Mouse (Mus musculus) liver, embryonic 12.5 days (tissue): ENCODE measurements around the gene Phldb3. TPM values are rescaled to one million over a fixed set of nuclear protein-coding genes. Genes with fewer than 3 reads are reported as not detected.

Source experiments
- ATAC-seq: fragments of 200-750 bp; cut with Nextera tagmentation; 2 replicates; pipeline ENCODE4 v1.8.0; 2017; ENCODE audit warnings: moderate number of reproducible peaks, mild to moderate bottlenecking, moderate library complexity
- H3K27ac ChIP-seq: fragments of 300-500 bp; sonication (generic); 2 replicates; pipeline ENCODE4 v1.5.1; 2016; ENCODE audit warnings: mild to moderate bottlenecking
- H3K27me3 ChIP-seq: fragments of 300-500 bp; sonication (generic); replicated peaks from 2 replicates; pipeline ENCODE4 v1.6.1; 2016; ENCODE audit warnings: mild to moderate bottlenecking, moderate library complexity
- H3K36me3 ChIP-seq: fragments of 300-500 bp; sonication (generic); 2 replicates; pipeline ENCODE4 v1.6.1; 2016; ENCODE audit warnings: mild to moderate bottlenecking, moderate library complexity
- H3K4me1 ChIP-seq: fragments of 300-500 bp; sonication (generic); 2 replicates; pipeline ENCODE4 v1.6.1; 2016
- H3K4me2 ChIP-seq: fragments of 300-500 bp; sonication (generic); 2 replicates; pipeline ENCODE4 v1.6.1; 2016; ENCODE audit warnings: mild to moderate bottlenecking, moderate library complexity
- H3K4me3 ChIP-seq: fragments of 300-500 bp; sonication (generic); 2 replicates; pipeline ENCODE4 v1.5.1; 2016; ENCODE audit warnings: mild to moderate bottlenecking, moderate library complexity
- H3K9ac ChIP-seq: fragments of 300-500 bp; sonication (generic); 2 replicates; pipeline ENCODE4 v1.6.1; 2016; ENCODE audit warnings: mild to moderate bottlenecking, moderate library complexity
- H3K9me3 ChIP-seq: fragments of 300-500 bp; sonication (generic); replicated peaks from 2 replicates; pipeline ENCODE4 v1.6.1; 2016; ENCODE audit warnings: mild to moderate bottlenecking, moderate library complexity
- WGBS: fragments of 180-500 bp; shearing (Covaris S2); methylation state at CpG from one replicate; pipeline ENCODE4 v1.1.7; 2016; ENCODE audit not compliant: insufficient replicate concordance; 5-methylcytosine and 5-hydroxymethylcytosine counted together
- polyA plus RNA-seq: library from polyadenylated mRNA; unstranded; fragments of >200 nt; fragmentation: Nextera tagmentation; extraction: Ambion mirVana; gene quantifications from 2 replicates; pipeline ENCODE4 v1.2.1, GENCODE M21; 2016

The Phldb3 gene
- polyA plus RNA-seq, 1 experiment from 2014 or later = 0.08 TPM

- H3K9ac ChIP-seq = no peak overlapping the region
- H3K27ac ChIP-seq = no peak overlapping the region
- 0 out of 2 replicates have a peak, but pooled peaks cover 3% of the 10 kb centered on the region for H3K9me3 ChIP-seq
- ATAC-seq = no peak
- WGBS = 82% methylated on average over 6 of the region's 6 CpGs
- peaks cover 44% of the 10 kb centered on the region for H3K27me3 ChIP-seq
- H3K4me2 ChIP-seq = no peak overlapping the region
- no peaks in the 10 kb centered on the region for H3K36me3 ChIP-seq
- peaks cover 21% of the 10 kb centered on the region for H3K4me1 ChIP-seq
- no peak overlapping the region for H3K4me3 ChIP-seq
Observed at GRCm38 (mm10) chr7:24584876-24585275, 25.7 kb upstream of the Phldb3 start.

GRCm38 (mm10) chr7:24585995-24586394, 24.6 kb upstream of the Phldb3 start:
- H3K27me3 ChIP-seq = peaks cover 44% of the 10 kb centered on the region
- H3K27ac ChIP-seq = no peak overlapping the region
- H3K4me3 ChIP-seq = no peak overlapping the region
- H3K4me1 ChIP-seq = peaks cover 30% of the 10 kb centered on the region
- H3K9ac ChIP-seq = no peak overlapping the region
- H3K36me3 ChIP-seq = no peaks in the 10 kb centered on the region
- H3K9me3 ChIP-seq = 0 out of 2 replicates have a peak, but pooled peaks cover 3% of the 10 kb centered on the region
- no peak overlapping the region for H3K4me2 ChIP-seq
- WGBS = 39% methylated on average over 16 of the region's 16 CpGs
- no peak for ATAC-seq

GRCm38 (mm10) chr7:24586828-24587227, 23.7 kb upstream of the Phldb3 start:
- H3K4me2 ChIP-seq = peak overlapping the region; percentile 78
- H3K4me1 ChIP-seq = peaks cover 39% of the 10 kb centered on the region
- no peaks in the 10 kb centered on the region for H3K36me3 ChIP-seq
- H3K9ac ChIP-seq = no peak overlapping the region
- peaks cover 44% of the 10 kb centered on the region for H3K27me3 ChIP-seq
- WGBS = 7% methylated on average over 8 of the region's 8 CpGs
- peak overlapping the region; percentile 52 for H3K4me3 ChIP-seq
- 0 out of 2 replicates have a peak, but pooled peaks cover 3% of the 10 kb centered on the region for H3K9me3 ChIP-seq
- H3K27ac ChIP-seq = no peak overlapping the region
- ATAC-seq = peak; percentile 78

GRCm38 (mm10) chr7:24587330-24588105, 23.0 kb upstream of the Phldb3 start, which contains the start of the genes Ethe1 and Zfp575:
Gene Ethe1, plus strand, starts transcription at chr7:24587543.
Gene Zfp575, minus strand, starts transcription at chr7:24587641.
- 0 out of 2 replicates have a peak, but pooled peaks cover 3% of the 10 kb centered on the region for H3K9me3 ChIP-seq
- peaks cover 44% of the 10 kb centered on the region for H3K27me3 ChIP-seq
- H3K36me3 ChIP-seq = no peaks in the 10 kb centered on the region
- peak within 1 kb of the TSS; percentile 78 for H3K4me2 ChIP-seq
- ATAC-seq = peak; percentile 13
- peak within 1 kb of the TSS; percentile 50; the same call in 1 of the 2 replicates for H3K9ac ChIP-seq
- WGBS = 9% methylated on average over 30 of the region's 30 CpGs
- peak within 1 kb of the TSS; percentile 52 for H3K4me3 ChIP-seq
- peaks cover 45% of the 10 kb centered on the region for H3K4me1 ChIP-seq
- no peak within 1 kb of the TSS for H3K27ac ChIP-seq

- Histone ChIP-seq H3K27ac (no peak overlapping the region), H3K27me3 (peaks cover 44% of the 10 kb centered on the region), H3K4me2 (no peak overlapping the region), H3K9ac (no peak overlapping the region), H3K4me3 (no peak overlapping the region), H3K4me1 (peaks cover 54% of the 10 kb centered on the region), H3K36me3 (no peaks in the 10 kb centered on the region), H3K9me3 (0 out of 2 replicates have a peak, but pooled peaks cover 3% of the 10 kb centered on the region)
- no peak for ATAC-seq
- 78% methylated on average over 13 of the region's 13 CpGs for WGBS
Observed at GRCm38 (mm10) chr7:24588336-24588735, 22.2 kb upstream of the Phldb3 start.

- peak overlapping the region; percentile 46 for H3K27ac ChIP-seq
- no peak overlapping the region for H3K4me3 ChIP-seq
- H3K4me2 ChIP-seq = peak overlapping the region; percentile 83
Observed at GRCm38 (mm10) chr7:24591735-24592134, 18.8 kb upstream of the Phldb3 start.

GRCm38 (mm10) chr7:24592163-24592562, 18.4 kb upstream of the Phldb3 start:
- peak overlapping the region; percentile 83 for H3K4me2 ChIP-seq
- H3K9me3 ChIP-seq = no peaks in the 10 kb centered on the region
- ATAC-seq = no peak
- peaks cover 65% of the 10 kb centered on the region for H3K4me1 ChIP-seq
- 54% methylated on average over 4 of the region's 4 CpGs for WGBS
- H3K27me3 ChIP-seq = peaks cover 31% of the 10 kb centered on the region
- H3K4me3 ChIP-seq = no peak overlapping the region
- peak overlapping the region; percentile 46 for H3K27ac ChIP-seq
- H3K36me3 ChIP-seq = no peaks in the 10 kb centered on the region
- no peak overlapping the region for H3K9ac ChIP-seq

More at GRCm38 (mm10) chr7:24591735-24592134, 18.8 kb upstream of the Phldb3 start:
- Histone ChIP-seq H3K36me3 (no peaks in the 10 kb centered on the region), H3K9me3 (no peaks in the 10 kb centered on the region), H3K4me1 (peaks cover 69% of the 10 kb centered on the region), H3K27me3 (peaks cover 35% of the 10 kb centered on the region), H3K9ac (no peak overlapping the region)
- 29% methylated on average over 5 of the region's 5 CpGs for WGBS
- ATAC-seq = peak; percentile 71

GRCm38 (mm10) chr7:24592781-24593180, 17.8 kb upstream of the Phldb3 start:
- Histone ChIP-seq H3K4me3 (0 out of 2 replicates have a peak overlapping the region, but pooled peaks have one; percentile 61), H3K9me3 (no peaks in the 10 kb centered on the region), H3K4me2 (peak overlapping the region; percentile 83; the same call in 1 of the 2 replicates), H3K27me3 (peaks cover 25% of the 10 kb centered on the region), H3K27ac (peak overlapping the region; percentile 46; the same call in 1 of the 2 replicates), H3K4me1 (peaks cover 59% of the 10 kb centered on the region), H3K36me3 (no peaks in the 10 kb centered on the region), H3K9ac (0 out of 2 replicates have a peak overlapping the region, but pooled peaks have one; percentile 6)
- WGBS = 86% methylated on average over 6 of the region's 6 CpGs
- no peak for ATAC-seq

- H3K27ac ChIP-seq = no peak overlapping the region; the same call in 1 of the 2 replicates
- H3K36me3 ChIP-seq = no peaks in the 10 kb centered on the region
- 2% methylated on average over 39 of the region's 39 CpGs for WGBS
- H3K9ac ChIP-seq = peak overlapping the region; percentile 64
- H3K4me2 ChIP-seq = peak overlapping the region; percentile 83
- ATAC-seq = peak; percentile 86
- peaks cover 58% of the 10 kb centered on the region for H3K4me1 ChIP-seq
- peak overlapping the region; percentile 61 for H3K4me3 ChIP-seq
- H3K9me3 ChIP-seq = no peaks in the 10 kb centered on the region
- peaks cover 19% of the 10 kb centered on the region for H3K27me3 ChIP-seq
Observed at GRCm38 (mm10) chr7:24593621-24594308, 16.8 kb upstream of the Phldb3 start.

GRCm38 (mm10) chr7:24594309-24594803, 16.2 kb upstream of the Phldb3 start:
- H3K9ac ChIP-seq = peak overlapping the region; percentile 64
- H3K4me1 ChIP-seq = peaks cover 58% of the 10 kb centered on the region
- no peak for ATAC-seq
- peak overlapping the region; percentile 61 for H3K4me3 ChIP-seq
- peaks cover 19% of the 10 kb centered on the region for H3K27me3 ChIP-seq
- no peak overlapping the region for H3K27ac ChIP-seq
- no peaks in the 10 kb centered on the region for H3K9me3 ChIP-seq
- 7% methylated on average over 13 of the region's 13 CpGs for WGBS
- H3K36me3 ChIP-seq = no peaks in the 10 kb centered on the region
- H3K4me2 ChIP-seq = peak overlapping the region; percentile 83

GRCm38 (mm10) chr7:24595464-24595863, 15.1 kb upstream of the Phldb3 start:
- H3K4me3 ChIP-seq = 0 out of 2 replicates have a peak overlapping the region, but pooled peaks have one; percentile 61
- no peak overlapping the region for H3K4me2 ChIP-seq
- peaks cover 48% of the 10 kb centered on the region for H3K4me1 ChIP-seq
- peaks cover 19% of the 10 kb centered on the region for H3K27me3 ChIP-seq
- 41% methylated on average over 2 of the region's 2 CpGs for WGBS
- no peaks in the 10 kb centered on the region for H3K9me3 ChIP-seq
- no peak overlapping the region for H3K9ac ChIP-seq
- H3K36me3 ChIP-seq = no peaks in the 10 kb centered on the region
- H3K27ac ChIP-seq = no peak overlapping the region
- no peak for ATAC-seq
